Mouse (Mus musculus): Measurements from ENCODE around the gene Inpp5a. TPM values are rescaled to one million over a fixed set of nuclear protein-coding genes. Genes with fewer than 3 reads are reported as not detected.

The Inpp5a gene
- polyA plus RNA-seq, 1 experiment: 37.8 TPM

DNA sequence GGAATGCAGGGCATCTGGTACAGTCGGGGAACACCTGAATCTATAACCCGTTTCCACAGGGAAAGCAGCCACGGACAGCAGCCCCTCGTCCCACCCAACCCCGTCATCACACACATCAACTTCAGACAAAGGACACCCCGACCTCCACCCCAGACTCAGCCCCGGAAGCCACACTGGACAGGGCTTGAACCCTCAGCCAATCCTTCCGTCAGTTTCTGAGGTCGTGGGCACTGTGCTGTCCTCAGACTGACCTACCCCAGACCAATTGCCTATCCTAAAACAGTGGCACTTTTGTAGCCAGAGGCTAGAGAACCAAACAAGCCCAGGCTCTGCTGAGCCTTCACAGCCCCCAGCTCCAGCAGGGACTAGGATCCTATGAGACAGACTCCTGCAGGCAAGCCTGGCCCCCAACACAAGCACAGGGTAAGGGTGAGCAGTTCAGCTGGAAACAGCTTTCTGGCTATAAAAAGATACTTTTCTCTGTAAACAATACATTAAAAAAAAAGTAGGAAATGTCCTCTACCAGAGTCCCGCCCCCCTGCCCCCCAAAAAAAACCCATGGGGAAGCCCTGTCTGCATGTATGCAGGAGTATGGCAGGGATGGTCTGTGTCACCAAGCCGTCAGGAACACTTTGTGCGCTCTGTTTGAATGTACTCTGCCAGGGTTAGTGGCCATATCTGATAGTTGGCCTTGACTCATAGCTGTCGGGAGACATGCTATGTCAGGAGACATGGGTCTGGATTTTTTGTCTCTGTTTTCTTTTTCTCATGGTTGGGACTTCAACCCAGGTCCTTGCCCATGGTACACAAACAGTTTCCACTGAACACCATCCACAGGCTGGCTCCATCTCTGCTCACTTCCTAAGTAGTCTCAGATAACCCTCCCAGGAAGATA lies 23.7 kb upstream of the Inpp5a start:
- Histone ChIP-seq H3ac (ENCODE audit: control insufficient read depth, insufficient read length) (no peak overlapping the region), H3K79me2 (ENCODE audit: control insufficient read depth, insufficient read depth) (no peaks in the 10 kb centered on the region), H3K27me3 (ENCODE audit: control insufficient read depth, insufficient read depth, insufficient read length) (no peaks in the 10 kb centered on the region), H3K36me3 (ENCODE audit: control insufficient read depth, insufficient read depth) (no peaks in the 10 kb centered on the region), H3K4me3 (no peak overlapping the region), H3K4me2 (ENCODE audit: low read depth) (peak overlapping the region; percentile 64)
- TF ChIP-seq MAX (IDR thresholded peaks at IDR 0.05; ENCODE audit: low read depth): no peak
- TF ChIP-seq POLR2A (IDR thresholded peaks at IDR 0.05; ENCODE audit: insufficient read length, low read depth): no peak

DNA sequence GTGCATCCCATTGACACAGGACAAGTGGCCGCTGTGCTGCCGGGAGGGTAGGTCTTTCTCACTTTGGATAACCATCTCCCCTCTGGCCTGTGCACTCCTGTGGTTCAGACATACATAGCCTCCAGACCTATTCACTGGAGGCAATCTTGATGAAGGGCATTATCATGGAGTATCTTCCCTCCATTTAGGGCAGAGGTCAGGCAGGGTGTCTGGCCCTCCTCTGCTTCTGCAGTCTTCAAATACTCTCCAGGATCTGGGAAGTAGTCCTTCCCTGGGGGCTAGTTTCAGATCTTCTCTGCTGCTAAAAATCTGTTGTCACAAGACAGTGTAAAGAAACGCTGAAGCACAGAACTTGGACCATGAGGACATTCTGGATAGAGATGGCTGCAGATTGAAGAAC lies 22.8 kb upstream of the Inpp5a start:
- H3K4me3 ChIP-seq: no peak overlapping the region
- TF ChIP-seq POLR2AphosphoS2 (IDR thresholded peaks at IDR 0.05; ENCODE audit: insufficient read length, low read depth) (no peak), SRF (IDR thresholded peaks at IDR 0.05; ENCODE audit: control insufficient read depth, insufficient read length, low read depth) (no peak), MAX (IDR thresholded peaks at IDR 0.05; ENCODE audit: low read depth) (no peak), MYOD1 (IDR thresholded peaks at IDR 0.05; ENCODE audit: control insufficient read depth in 1 of 3, insufficient read length in 2 of 3, low read depth in 2 of 3) (no peak)
- H3ac ChIP-seq (ENCODE audit: control insufficient read depth, insufficient read length): no peak overlapping the region
- H3K4me2 ChIP-seq (ENCODE audit: low read depth): no peak overlapping the region
- no peaks in the 10 kb centered on the region for H3K27me3 ChIP-seq (ENCODE audit: control insufficient read depth, insufficient read depth, insufficient read length)
- no peaks in the 10 kb centered on the region for H3K36me3 ChIP-seq (ENCODE audit: control insufficient read depth, insufficient read depth)
- no peaks in the 10 kb centered on the region for H3K79me2 ChIP-seq (ENCODE audit: control insufficient read depth, insufficient read depth)

DNA sequence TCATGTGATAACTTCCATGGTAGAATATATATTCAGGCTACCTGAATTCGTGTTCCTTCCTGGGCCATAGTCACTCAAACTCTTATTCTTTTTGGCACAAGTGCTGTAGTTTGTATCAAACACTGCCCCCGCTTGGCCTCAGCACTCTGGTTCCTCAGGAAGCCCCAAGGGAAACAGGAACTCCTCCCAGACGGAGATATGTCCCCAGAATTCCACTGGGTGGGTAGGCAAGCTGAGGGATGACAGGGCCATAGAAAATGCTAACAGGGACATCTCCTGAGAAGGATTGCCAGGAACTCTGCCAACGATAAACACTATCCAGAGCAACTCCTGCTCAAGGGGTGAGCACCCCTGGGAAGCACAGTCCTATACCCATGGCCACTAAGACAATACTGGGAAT lies 22.4 kb upstream of the Inpp5a start:
- TF ChIP-seq POLR2AphosphoS2 (IDR thresholded peaks at IDR 0.05; ENCODE audit: insufficient read length, low read depth) (no peak), SRF (IDR thresholded peaks at IDR 0.05; ENCODE audit: control insufficient read depth, insufficient read length, low read depth) (no peak), MYOG (IDR thresholded peaks at IDR 0.05; ENCODE audit: control insufficient read depth in 1 of 3, insufficient read depth in 1 of 3, insufficient read length in 2 of 3, low read depth in 2 of 3) (no peak), MAX (IDR thresholded peaks at IDR 0.05; ENCODE audit: low read depth) (no peak), E2F4 (IDR thresholded peaks at IDR 0.05; ENCODE audit: insufficient read depth) (no peak)
- H3ac ChIP-seq (ENCODE audit: control insufficient read depth, insufficient read length): no peak overlapping the region
- no peak overlapping the region for H3K4me2 ChIP-seq (ENCODE audit: low read depth)
- H3K36me3 ChIP-seq (ENCODE audit: control insufficient read depth, insufficient read depth): no peaks in the 10 kb centered on the region
- no peaks in the 10 kb centered on the region for H3K79me2 ChIP-seq (ENCODE audit: control insufficient read depth, insufficient read depth)
- no peaks in the 10 kb centered on the region for H3K27me3 ChIP-seq (ENCODE audit: control insufficient read depth, insufficient read depth, insufficient read length)
- H3K4me3 ChIP-seq: no peak overlapping the region

GRCm38 (mm10) chr7:139368218-139368617 lies 20.7 kb upstream of the Inpp5a start:
- Histone ChIP-seq H3K4me3 (no peak overlapping the region), H3ac (ENCODE audit: control insufficient read depth, insufficient read length) (no peak overlapping the region), H3K79me2 (ENCODE audit: control insufficient read depth, insufficient read depth) (no peaks in the 10 kb centered on the region), H3K36me3 (ENCODE audit: control insufficient read depth, insufficient read depth) (no peaks in the 10 kb centered on the region), H3K4me2 (ENCODE audit: low read depth) (peak overlapping the region; percentile 12), H3K27me3 (ENCODE audit: control insufficient read depth, insufficient read depth, insufficient read length) (no peaks in the 10 kb centered on the region)
- TF ChIP-seq E2F4 (IDR thresholded peaks at IDR 0.05; ENCODE audit: insufficient read depth) (no peak), CEBPB (IDR thresholded peaks at IDR 0.05; ENCODE audit: insufficient read depth, poor library complexity, severe bottlenecking) (no peak), MYOG (IDR thresholded peaks at IDR 0.05; ENCODE audit: control insufficient read depth in 1 of 3, insufficient read depth in 1 of 3, insufficient read length in 2 of 3, low read depth in 2 of 3) (no peak), MYOD1 (IDR thresholded peaks at IDR 0.05; ENCODE audit: control insufficient read depth in 1 of 3, insufficient read length in 2 of 3, low read depth in 2 of 3) (no peak), REST (IDR thresholded peaks at IDR 0.05; ENCODE audit: insufficient read depth, insufficient read length) (no peak), SRF (IDR thresholded peaks at IDR 0.05; ENCODE audit: control insufficient read depth, insufficient read length, low read depth) (no peak), POLR2A (IDR thresholded peaks at IDR 0.05; ENCODE audit: insufficient read length, low read depth) (no peak), TCF12 (IDR thresholded peaks at IDR 0.05; ENCODE audit: insufficient read depth, poor library complexity, severe bottlenecking) (no peak), POLR2AphosphoS2 (IDR thresholded peaks at IDR 0.05; ENCODE audit: insufficient read length, low read depth) (no peak), MAX (IDR thresholded peaks at IDR 0.05; ENCODE audit: low read depth) (no peak), USF1 (IDR thresholded peaks at IDR 0.05; ENCODE audit: low read depth) (no peak), TCF3 (IDR thresholded peaks at IDR 0.05; ENCODE audit: insufficient read length, low read depth) (no peak)

DNA sequence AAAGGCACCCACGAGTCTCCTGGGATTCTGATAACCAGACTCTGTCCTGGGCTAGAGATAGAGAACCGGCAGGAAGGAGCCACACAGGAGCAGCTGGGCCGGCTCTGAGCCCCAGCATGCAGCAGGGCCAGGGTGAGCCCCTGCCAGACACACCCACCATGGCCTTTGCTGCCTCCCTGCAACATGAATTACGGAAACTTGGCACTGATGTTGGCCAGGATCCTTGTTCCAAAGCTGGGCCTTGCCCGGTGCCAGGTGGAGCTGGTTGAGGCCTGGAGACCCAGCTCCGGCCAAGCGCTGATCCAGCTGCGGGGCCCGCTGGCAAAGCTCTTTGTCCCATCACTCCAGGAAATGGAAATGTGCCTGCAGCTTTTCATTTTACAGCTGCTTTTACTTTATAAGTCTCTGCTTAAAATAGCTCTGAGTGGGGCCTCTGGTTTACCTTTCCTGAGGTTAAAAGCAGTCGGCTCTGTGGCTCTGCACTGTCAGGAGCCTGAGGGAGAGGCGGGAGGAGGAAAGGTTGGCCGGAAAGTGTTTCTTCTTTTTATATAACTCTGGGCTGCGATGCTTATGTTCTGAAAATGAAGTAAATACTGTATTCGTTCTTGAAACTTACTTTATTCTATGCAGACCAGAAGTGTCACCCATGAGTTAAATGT lies 20.1 kb upstream of the Inpp5a start:
- TF ChIP-seq TCF12 (IDR thresholded peaks at IDR 0.05; ENCODE audit: insufficient read depth, poor library complexity, severe bottlenecking) (no peak), MAX (IDR thresholded peaks at IDR 0.05; ENCODE audit: low read depth) (no peak), MYOG (IDR thresholded peaks at IDR 0.05; ENCODE audit: control insufficient read depth in 1 of 3, insufficient read depth in 1 of 3, insufficient read length in 2 of 3, low read depth in 2 of 3) (peak in 2 of 3 experiments; percentile 22 to 28), USF1 (IDR thresholded peaks at IDR 0.05; ENCODE audit: low read depth) (no peak)
- no peaks in the 10 kb centered on the region for H3K27me3 ChIP-seq (ENCODE audit: control insufficient read depth, insufficient read depth, insufficient read length)
- no peak overlapping the region for H3ac ChIP-seq (ENCODE audit: control insufficient read depth, insufficient read length)
- no peaks in the 10 kb centered on the region for H3K79me2 ChIP-seq (ENCODE audit: control insufficient read depth, insufficient read depth)
- H3K36me3 ChIP-seq (ENCODE audit: control insufficient read depth, insufficient read depth): no peaks in the 10 kb centered on the region
- no peak overlapping the region for H3K4me2 ChIP-seq (ENCODE audit: low read depth)
- no peak overlapping the region for H3K4me3 ChIP-seq

Data from myocyte (in vitro differentiated cells).